Mouse (Mus musculus) Patski (cell line): ENCODE measurements around the gene Tnfrsf13b. TPM values are rescaled to one million over a fixed set of nuclear protein-coding genes. Genes with fewer than 3 reads are reported as not detected.
A peak's percentile ranks its signal among the peaks of the same experiment; 100 is the strongest.

Experiments used
- ATAC-seq: fragments of 100-300 bp; one replicate; pipeline ENCODE4 v1.8.0; 2021
- CTCF ChIA-PET: fragments of 350-600 bp; sonication (Branson Sonifier 250); formaldehyde crosslinking; loops from one replicate; lab custom pipeline; 2022; ENCODE audit warnings: inconsistent platforms; lab: Charles Lee
- POLR2A ChIA-PET: fragments of 350-600 bp; sonication (Branson Sonifier 250); formaldehyde crosslinking; loops from one replicate; lab custom pipeline; 2022; ENCODE audit warnings: antibody characterized with exemption, inconsistent platforms; lab: Charles Lee
- DNase-seq: peaks from one replicate; pipeline ENCODE4 v3.0.0-alpha.2; 2011; ENCODE audit warnings: low read depth, low spot score
- H3K27me3 ChIP-seq: fragments of 371-371 bp; one replicate; pipeline ENCODE4 v1.5.1; 2021
- CTCF ChIP-seq: fragments of 100-300 bp; IDR thresholded peaks from one replicate; pipeline ENCODE4 v1.5.1; 2021
- in situ Hi-C: fragments of 300-500 bp; cut with MboI; formaldehyde crosslinking; loops from 3 replicates; pipeline ENCODE4 v1.11.1; 2018; ENCODE audit warnings: low pct_unique_long_range_greater_than_20kb, mixed read lengths
- polyA plus RNA-seq: library from polyadenylated mRNA; unstranded; gene quantifications from one replicate; pipeline ENCODE4 v1.2.3, GENCODE M21; 2021

Tnfrsf13b gene
- polyA plus RNA-seq, result not detected

DNA sequence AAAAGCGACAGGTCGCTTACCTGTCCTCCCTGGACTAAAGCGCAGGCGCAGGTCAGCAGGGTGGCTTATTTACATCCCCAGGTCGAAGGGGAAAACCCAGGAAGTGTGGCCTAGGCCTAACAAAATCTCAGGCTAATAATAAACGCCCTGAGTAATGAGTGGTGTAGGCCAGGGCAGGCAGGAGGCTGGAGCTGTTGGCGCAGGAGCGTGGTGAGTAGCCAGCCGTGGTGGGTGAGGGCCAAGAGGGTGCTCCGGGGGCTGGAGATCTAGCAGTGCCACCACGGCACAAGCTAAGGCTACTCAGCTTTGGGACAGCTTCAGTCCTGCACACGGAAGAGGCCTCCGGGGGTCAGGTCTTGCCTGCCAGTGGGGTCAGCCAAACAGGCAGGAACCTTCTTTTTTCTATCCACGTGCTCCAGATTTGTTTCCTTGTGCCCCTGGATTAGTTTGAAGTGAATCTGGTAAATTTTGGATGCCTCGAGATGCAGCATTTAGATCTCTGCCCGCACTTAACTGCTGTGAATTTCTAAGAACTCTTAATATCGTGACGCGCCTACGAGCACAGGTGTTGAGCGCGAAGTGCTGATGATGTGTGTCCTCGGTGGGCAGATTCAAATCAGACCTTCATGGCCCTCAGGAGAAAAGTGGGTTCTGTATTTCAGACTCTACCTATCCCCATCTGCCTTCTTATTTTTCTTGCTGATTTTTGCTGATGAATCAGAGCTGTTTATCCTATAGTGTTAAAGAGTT lies at the start of gene Tnfrsf13b:
Gene Tnfrsf13b (plus strand): TSS at position 150 of the 750 bp plus-strand sequence.
- in situ Hi-C loops, result no loop called here
- ChIA-PET POLR2A (no interaction called here), CTCF (no interaction called here)
- peaks cover 6% of the 10 kb centered on the region for H3K27me3 ChIP-seq
- DNase-seq (no peak), ATAC-seq (no peak)
- no peak for TF ChIP-seq CTCF

DNA sequence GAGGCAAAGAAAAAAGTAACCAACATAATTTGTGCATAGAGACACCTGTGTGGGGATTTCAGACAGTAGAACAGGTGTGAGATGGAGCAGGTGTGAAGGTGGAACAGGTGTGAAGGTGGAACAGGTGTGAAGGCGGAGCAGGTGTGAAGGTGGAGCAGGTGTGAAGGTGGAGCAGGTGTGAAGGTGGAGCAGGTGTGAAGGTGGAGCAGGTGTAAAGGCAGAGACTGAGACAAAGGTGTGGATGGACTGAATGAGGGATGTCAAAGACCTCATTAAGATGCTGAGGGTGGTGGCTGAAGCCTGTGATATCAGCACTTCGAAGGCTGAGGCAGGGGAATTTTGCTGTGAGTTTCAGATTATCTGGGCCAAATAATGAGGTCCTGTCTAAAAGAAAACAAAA lies 44.9 kb upstream of the Tnfrsf13b start:
- ChIA-PET CTCF (no interaction called here), POLR2A (no interaction called here)
- DNase-seq (no peak), ATAC-seq (no peak)
- peaks cover 47% of the 10 kb centered on the region for H3K27me3 ChIP-seq
- TF ChIP-seq CTCF, result no peak
- in situ Hi-C loops, result no loop called here

DNA sequence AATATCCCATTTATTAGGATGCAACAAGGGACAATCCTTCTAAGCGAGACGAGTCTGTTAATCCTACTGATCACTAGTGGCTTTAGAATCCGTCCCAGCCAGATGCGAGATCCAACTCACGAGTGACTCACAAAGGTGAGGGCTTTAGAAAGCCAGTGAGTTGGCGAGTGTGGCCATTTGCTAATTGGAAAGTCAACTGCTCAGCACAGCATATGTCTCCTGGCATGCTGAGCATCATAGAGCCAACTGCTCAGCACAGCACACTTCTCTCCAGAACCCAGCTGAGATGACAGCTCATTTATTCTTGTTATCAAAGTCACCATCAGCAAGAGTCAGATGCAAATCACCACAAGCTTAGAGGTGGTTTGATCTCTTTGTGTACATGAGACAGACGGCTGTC lies 36.4 kb upstream of the Tnfrsf13b start:
- ChIA-PET POLR2A (no interaction called here), CTCF (no interaction called here)
- DNase-seq (no peak), ATAC-seq (no peak)
- in situ Hi-C loops, result loop anchor here (10.0 kb wide), 1 partner anchor 165 kb away; no protein-coding TSS in a partner anchor
- no peak for TF ChIP-seq CTCF
- peaks cover 9% of the 10 kb centered on the region for H3K27me3 ChIP-seq

DNA sequence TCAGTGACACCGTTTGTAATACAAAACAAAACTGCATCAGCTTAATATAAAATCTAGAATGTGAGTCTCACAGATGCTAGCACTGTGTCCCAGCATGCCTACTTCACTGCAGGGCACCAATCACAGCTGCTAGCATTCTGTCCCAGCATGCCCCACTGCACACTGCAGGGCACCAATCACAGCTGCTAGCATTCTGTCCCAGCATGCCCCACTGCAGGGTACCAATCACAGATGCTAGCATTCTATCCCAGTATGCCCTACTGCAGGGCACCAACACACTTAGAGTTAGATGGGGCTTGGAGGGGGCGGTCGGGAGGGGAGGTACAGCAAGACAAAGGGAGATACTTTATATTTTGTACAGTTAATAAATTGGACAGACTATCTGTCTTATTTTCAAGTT lies 35.4 kb upstream of the Tnfrsf13b start:
- DNase-seq, result no peak
- POLR2A ChIA-PET, result no interaction called here
- peaks cover 19% of the 10 kb centered on the region for H3K27me3 ChIP-seq
- in situ Hi-C loops, result loop anchor here (10.0 kb wide), 1 partner anchor 166 kb away; no protein-coding TSS in a partner anchor
- TF ChIP-seq CTCF, result no peak
- CTCF ChIA-PET, result interaction anchor here (0.7 to 1.2 kb wide), 4 partner anchors 16 to 246 kb away, joined by 3 read pairs; no protein-coding TSS in a partner anchor
- no peak for ATAC-seq

DNA sequence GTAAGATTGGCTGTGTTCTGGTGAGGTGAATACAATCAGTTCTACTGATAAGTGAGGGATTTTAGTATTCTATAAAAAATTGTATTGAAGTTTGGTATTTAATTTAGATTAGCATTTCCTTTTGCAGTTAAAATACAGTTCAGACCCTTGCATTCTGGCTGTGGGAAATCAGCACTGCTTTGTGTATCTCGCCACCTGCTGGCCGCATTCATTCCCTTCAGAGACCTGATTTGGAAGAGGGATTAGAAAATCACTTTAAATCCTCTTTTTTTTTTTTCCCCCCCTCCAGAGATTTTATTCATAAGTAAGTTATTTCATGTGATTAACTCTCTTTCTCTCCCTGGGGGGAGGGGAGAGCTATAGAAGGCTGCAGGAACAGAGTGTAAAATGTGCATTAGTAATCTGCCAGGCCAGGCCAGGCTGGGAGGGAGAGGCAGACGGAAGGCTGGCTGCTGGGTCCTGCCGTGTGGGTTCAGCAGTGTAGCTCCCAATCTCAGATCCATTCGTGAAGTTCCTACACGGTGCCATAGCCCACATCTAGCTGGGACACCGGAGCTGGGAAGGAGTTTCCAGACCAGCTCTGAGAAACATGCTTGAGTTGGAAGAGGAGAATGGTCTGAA lies 34.8 kb upstream of the Tnfrsf13b start:
- in situ Hi-C loops, result loop anchor here (10.0 kb wide), 1 partner anchor 167 kb away; no protein-coding TSS in a partner anchor
- peaks cover 24% of the 10 kb centered on the region for H3K27me3 ChIP-seq
- CTCF ChIA-PET, result interaction anchor here (1.1 to 1.2 kb wide), 3 partner anchors 17 to 200 kb away, joined by 3 read pairs; no protein-coding TSS in a partner anchor
- ATAC-seq, result no peak
- peak; percentile 82 for TF ChIP-seq CTCF
- DNase-seq, result peak; percentile 28
- POLR2A ChIA-PET, result no interaction called here

DNA sequence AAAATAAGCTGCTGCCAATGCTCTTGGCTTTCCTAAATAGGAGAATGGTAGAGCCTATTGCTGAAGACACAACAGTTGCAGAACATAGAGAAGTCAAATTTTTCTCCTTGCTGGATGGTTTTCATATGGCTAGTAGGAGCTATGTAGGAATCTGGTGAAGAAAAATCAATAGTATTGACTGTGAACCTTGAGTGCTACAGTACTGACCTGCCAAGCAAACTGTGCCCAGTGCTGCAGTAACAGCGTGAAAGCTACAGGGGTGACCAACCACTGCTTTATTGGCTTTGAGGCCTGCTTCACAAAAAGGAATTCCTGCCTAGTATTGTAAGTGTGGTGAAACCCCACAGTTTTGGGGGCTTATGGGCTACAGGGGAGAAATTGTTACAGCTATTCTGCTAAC lies 28.5 kb upstream of the Tnfrsf13b start:
- H3K27me3 ChIP-seq, result peaks cover 31% of the 10 kb centered on the region
- ATAC-seq (no peak), DNase-seq (no peak)
- CTCF ChIA-PET, result interaction anchor here (1.4 kb wide), 1 partner anchor 309 kb away, joined by 4 read pairs; no protein-coding TSS in a partner anchor
- TF ChIP-seq CTCF, result no peak
- POLR2A ChIA-PET, result no interaction called here
- in situ Hi-C loops, result loop anchor here (10.0 kb wide), 1 partner anchor 173 kb away; no protein-coding TSS in a partner anchor

GRCm38 (mm10) chr11:61102397-61103339 lies 23.9 kb upstream of the Tnfrsf13b start:
- TF ChIP-seq CTCF, result no peak
- POLR2A ChIA-PET, result no interaction called here
- ATAC-seq, result no peak
- no peak for DNase-seq
- H3K27me3 ChIP-seq, result peaks cover 24% of the 10 kb centered on the region
- in situ Hi-C loops, result loop anchor here (10.0 kb wide), 2 partner anchors 132 to 302 kb away; no protein-coding TSS in a partner anchor
- CTCF ChIA-PET, result no interaction called here

- ATAC-seq (no peak), DNase-seq (no peak)
- POLR2A ChIA-PET, result no interaction called here
- peaks cover 27% of the 10 kb centered on the region for H3K27me3 ChIP-seq
- CTCF ChIA-PET, result interaction anchor here (0.6 to 2.0 kb wide), 8 partner anchors 8 to 307 kb away, joined by 3 to 15 read pairs (median 4); no protein-coding TSS in a partner anchor
- in situ Hi-C loops, result loop anchor here (10.0 kb wide), 2 partner anchors 130 to 300 kb away; no protein-coding TSS in a partner anchor
- peak; percentile 94 for TF ChIP-seq CTCF
Observed at GRCm38 (mm10) chr11:61104241-61104901, 22.2 kb upstream of the Tnfrsf13b start.

DNA sequence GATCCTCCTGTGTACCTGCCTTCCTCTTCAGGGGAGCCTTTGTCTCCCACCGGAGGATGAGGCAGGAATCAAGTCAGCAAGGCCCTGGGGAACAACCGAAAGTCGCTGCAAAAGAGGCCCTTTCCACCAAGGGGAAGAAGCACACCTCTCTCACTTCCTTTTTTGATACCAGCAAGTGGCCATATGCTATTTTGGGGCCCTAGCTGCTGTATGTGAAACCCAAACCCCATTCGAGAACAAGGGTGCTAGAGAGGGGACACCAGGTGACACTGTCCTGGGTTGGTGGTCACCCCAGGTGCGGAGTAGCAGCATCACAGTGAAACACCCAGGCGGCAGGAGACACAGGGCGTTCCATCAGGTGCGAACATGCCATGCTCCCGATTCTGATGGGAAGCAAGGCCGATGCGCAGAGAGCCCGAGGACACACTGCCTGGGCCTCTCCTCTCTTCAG lies 17.6 kb upstream of the Tnfrsf13b start:
- ATAC-seq (no peak), DNase-seq (no peak)
- CTCF ChIA-PET, result interaction anchor here (1.4 kb wide), 1 partner anchor 8 kb away, joined by 4 read pairs; no protein-coding TSS in a partner anchor
- in situ Hi-C loops, result loop anchor here (5.0 to 10.0 kb wide), 3 partner anchors 48 to 296 kb away; no protein-coding TSS in a partner anchor
- no peak for TF ChIP-seq CTCF
- POLR2A ChIA-PET, result no interaction called here
- peaks cover 31% of the 10 kb centered on the region for H3K27me3 ChIP-seq
